Mouse (Mus musculus) bone marrow, adult 2 months (tissue): Measurements from ENCODE around the gene Zswim3. TPM values are rescaled to one million over a fixed set of nuclear protein-coding genes. Genes with fewer than 3 reads are reported as not detected.
A peak's percentile ranks its signal among the peaks of the same experiment; 100 is the strongest.
"Not testable (repeated sequence)": the region's sequence is repeated elsewhere in the genome, so short reads cannot be mapped to it uniquely, and the experiment has no call there.

ENCODE experiments used
- H3K27ac ChIP-seq: fragments of 200-500 bp; 2 replicates; pipeline ENCODE4 v1.5.1; 2012; ENCODE audit warnings: low read depth, mild to moderate bottlenecking, control low read depth, inconsistent platforms, low read length; ENCODE audit not compliant: control insufficient read depth, poor library complexity, insufficient read depth
- H3K4me1 ChIP-seq: fragments of 200-500 bp; 2 replicates; pipeline ENCODE4 v1.6.1; 2011; ENCODE audit warnings: low read length; ENCODE audit not compliant: control insufficient read depth, insufficient read depth
- H3K4me3 ChIP-seq: fragments of 200-500 bp; replicated peaks from 2 replicates; pipeline ENCODE3; 2011; ENCODE audit warnings: mild to moderate bottlenecking, low read depth, low read length, control low read depth; ENCODE audit not compliant: control insufficient read depth
- CTCF ChIP-seq: fragments of 200-500 bp; IDR thresholded peaks from 2 replicates; pipeline ENCODE4 v1.5.1; 2011; ENCODE audit warnings: low read length, control low read depth; ENCODE audit not compliant: control insufficient read depth, insufficient read depth
- POLR2A ChIP-seq: fragments of 200-500 bp; IDR thresholded peaks from 2 replicates; pipeline ENCODE4 v1.6.1; 2011; ENCODE audit warnings: low read depth, mild to moderate bottlenecking, control low read depth, low read length, borderline replicate concordance; ENCODE audit not compliant: control insufficient read depth
- WGBS: fragments of 180-500 bp; shearing (Covaris S2); methylation state at CpG from one replicate; pipeline ENCODE4 v1.1.7; 2018; 5-methylcytosine and 5-hydroxymethylcytosine counted together
- polyA plus RNA-seq: library from polyadenylated mRNA; stranded (reverse); fragments of >200 nt; gene quantifications from 2 replicates; pipeline ENCODE4 v1.2.4, GENCODE M21; 2011; ENCODE audit warnings: low replicate concordance; ENCODE audit not compliant: missing spikeins, insufficient read depth, insufficient read length

Zswim3 gene
- polyA plus RNA-seq, 1 experiment: 4.4 TPM

DNA sequence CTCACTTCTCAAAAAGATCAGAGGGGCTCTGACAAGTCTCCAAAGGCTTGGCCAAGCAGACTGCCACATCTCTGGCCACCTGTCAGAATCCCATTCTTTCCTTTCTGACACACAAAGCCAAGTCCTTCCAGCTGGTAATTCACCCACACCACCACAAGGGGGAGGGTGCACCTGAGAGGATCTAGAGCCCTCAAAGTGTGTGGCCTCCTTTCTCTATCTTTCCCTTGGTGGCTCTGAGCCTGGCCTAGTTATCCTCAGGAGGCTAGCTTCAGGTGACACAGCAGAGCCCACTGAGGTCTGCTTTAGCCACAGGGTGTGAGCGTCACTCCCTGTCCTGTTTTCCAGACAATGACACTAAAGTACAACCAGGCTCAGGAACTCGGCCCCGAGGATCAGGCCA, 11.7 kb upstream of the Zswim3 start:
- H3K27ac ChIP-seq: no peak overlapping the region
- WGBS: 94% methylated on average over 3 of the region's 3 CpGs
- peak; percentile 74 for TF ChIP-seq CTCF
- no peak for TF ChIP-seq POLR2A
- H3K4me1 ChIP-seq: peaks cover 1% of the 10 kb centered on the region; the same call in 1 of the 2 replicates
- no peak overlapping the region for H3K4me3 ChIP-seq

GRCm38 (mm10) chr2:164793772-164794171, 11.1 kb upstream of the Zswim3 start:
- Histone ChIP-seq H3K4me1 (no peaks in the 10 kb centered on the region), H3K27ac (no peak overlapping the region), H3K4me3 (no peak overlapping the region)
- TF ChIP-seq POLR2A (no peak), CTCF (no peak)
- 80% methylated on average over 2 of the region's 2 CpGs for WGBS

GRCm38 (mm10) chr2:164794293-164794692, 10.6 kb upstream of the Zswim3 start:
- 27% methylated on average over 5 of the region's 5 CpGs for WGBS

DNA sequence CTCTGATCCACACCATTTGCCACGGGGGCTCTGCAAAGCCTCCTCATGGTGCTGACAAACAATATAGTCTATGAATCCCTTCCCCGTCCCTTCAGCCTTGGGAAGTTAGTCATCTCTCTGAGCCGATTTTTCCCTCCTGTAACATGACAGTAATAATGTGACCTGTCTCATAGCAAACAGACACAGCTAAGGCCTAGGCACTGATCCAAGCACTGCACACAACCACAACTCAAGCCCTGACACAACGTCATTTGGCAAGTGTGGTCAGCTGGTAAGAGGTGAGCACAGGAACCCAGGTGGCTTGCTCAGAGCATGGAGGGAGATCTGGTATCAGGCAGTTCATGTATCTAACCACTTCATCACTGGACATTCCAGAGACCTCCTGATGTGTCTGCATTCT, 9.0 kb upstream of the Zswim3 start:
- 83% methylated on average over 4 of the region's 4 CpGs for WGBS
- H3K4me1 ChIP-seq: no peaks in the 10 kb centered on the region

More at GRCm38 (mm10) chr2:164794293-164794692, 10.6 kb upstream of the Zswim3 start:
- no peak overlapping the region for H3K27ac ChIP-seq
- no peak overlapping the region for H3K4me3 ChIP-seq
- peak; percentile 90 for TF ChIP-seq CTCF
- TF ChIP-seq POLR2A: no peak
- no peaks in the 10 kb centered on the region for H3K4me1 ChIP-seq

DNA sequence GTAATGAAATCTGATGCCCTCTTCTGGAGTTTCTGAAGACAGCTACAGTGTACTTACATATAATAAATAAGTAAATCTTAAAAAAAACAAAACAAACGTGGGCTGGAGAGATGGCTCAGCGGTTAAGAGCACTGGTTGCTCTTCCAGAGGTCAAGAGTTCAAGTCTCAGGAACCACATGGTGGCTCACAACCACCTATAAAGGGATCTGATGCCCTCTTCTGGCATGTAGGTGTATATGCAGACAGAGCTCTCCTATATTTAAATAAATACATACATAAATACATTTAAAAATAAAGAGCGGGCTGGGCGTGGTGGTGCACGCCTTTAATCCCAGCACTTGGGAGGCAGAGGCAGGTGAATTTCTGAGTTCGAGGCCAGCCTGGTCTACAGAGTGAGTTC, 6.3 kb upstream of the Zswim3 start:
- not testable (repeated sequence) for H3K4me1 ChIP-seq, H3K4me3 ChIP-seq, H3K27ac ChIP-seq
- WGBS: 83% methylated on average over 6 of the region's 6 CpGs

More for the DNA sequence above, 9.0 kb upstream of the Zswim3 start:
- H3K4me3 ChIP-seq: no peak overlapping the region
- H3K27ac ChIP-seq: no peak overlapping the region
- no peak for TF ChIP-seq POLR2A

DNA sequence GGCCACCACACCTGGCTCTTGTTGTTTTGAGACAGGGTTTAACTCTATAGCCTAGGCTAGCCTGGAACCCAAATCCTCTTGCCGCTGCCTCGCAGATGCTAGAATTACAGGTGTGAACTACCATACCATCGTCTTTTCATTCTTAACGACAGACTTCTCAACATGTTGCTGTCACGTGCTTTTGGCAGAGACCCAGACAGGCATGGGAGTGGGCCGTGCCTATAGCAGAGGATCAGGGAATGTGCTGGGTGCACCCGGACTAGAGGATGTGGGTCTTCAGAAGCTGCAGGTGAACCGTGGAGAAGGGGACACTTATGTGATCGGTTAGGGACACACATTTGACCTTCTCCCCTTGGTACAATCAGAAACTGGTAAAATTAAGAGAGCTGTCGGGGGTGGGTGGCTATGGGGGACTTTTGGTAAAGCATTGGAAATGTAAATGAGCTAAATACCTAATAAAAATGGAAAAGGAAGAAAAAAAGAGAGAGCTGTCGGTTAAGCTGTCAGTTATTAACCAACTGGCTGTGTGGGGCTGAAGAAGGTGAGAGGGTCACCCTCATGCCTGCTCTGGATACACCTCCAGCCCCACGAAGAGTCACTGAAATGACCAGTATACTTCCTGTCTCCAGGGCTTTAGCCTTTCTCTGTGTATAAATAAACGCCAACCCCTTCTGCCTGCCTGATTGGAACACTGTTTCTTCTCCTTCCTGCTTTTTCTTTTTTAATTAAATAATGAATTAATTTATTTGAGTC, 4.5 kb upstream of the Zswim3 start:
- H3K27ac ChIP-seq: no peak overlapping the region
- 90% methylated on average over 13 of the region's 13 CpGs for WGBS
- H3K4me1 ChIP-seq: peaks cover 3% of the 10 kb centered on the region; the same call in 1 of the 2 replicates
- no peak for TF ChIP-seq POLR2A
- no peak for TF ChIP-seq CTCF
- no peak overlapping the region for H3K4me3 ChIP-seq

- peak overlapping the region; percentile 53 for H3K4me3 ChIP-seq
- TF ChIP-seq CTCF (no peak), POLR2A (no peak)
- H3K27ac ChIP-seq: no peak overlapping the region
- 63% methylated on average over 16 of the region's 16 CpGs for WGBS
- peaks cover 3% of the 10 kb centered on the region; the same call in 1 of the 2 replicates for H3K4me1 ChIP-seq
These were observed 1.5 kb upstream of the Zswim3 start for GRCm38 (mm10) chr2:164803201-164803920.

DNA sequence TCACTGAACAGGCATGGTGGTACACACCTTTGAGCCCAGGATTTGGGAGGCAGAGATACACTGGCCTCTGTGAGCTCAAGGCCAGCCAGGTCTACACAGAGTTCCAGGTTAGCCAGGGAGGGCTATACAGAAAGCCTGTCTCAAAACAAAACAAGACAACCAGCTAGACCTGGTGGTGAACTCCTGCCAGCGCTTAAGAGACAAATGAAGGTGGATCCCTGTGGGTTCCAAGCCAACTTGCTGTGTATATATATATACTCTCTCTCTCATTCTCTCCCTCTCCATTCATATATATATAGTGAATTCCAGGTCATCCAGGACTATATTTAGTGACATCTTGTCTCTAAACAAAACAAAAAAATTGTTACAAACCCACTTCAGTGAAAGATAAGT, 981 bp upstream of the Zswim3 start:
- Histone ChIP-seq H3K4me3 (peak overlapping the region; percentile 91), H3K27ac (no peak overlapping the region), H3K4me1 (peaks cover 3% of the 10 kb centered on the region; the same call in 1 of the 2 replicates)
- TF ChIP-seq POLR2A (no peak), CTCF (no peak)
- 67% methylated on average over 1 of the region's 1 CpGs for WGBS
